ENCODE assay signal across 7 mouse cellular contexts in the genomic region with DNA sequence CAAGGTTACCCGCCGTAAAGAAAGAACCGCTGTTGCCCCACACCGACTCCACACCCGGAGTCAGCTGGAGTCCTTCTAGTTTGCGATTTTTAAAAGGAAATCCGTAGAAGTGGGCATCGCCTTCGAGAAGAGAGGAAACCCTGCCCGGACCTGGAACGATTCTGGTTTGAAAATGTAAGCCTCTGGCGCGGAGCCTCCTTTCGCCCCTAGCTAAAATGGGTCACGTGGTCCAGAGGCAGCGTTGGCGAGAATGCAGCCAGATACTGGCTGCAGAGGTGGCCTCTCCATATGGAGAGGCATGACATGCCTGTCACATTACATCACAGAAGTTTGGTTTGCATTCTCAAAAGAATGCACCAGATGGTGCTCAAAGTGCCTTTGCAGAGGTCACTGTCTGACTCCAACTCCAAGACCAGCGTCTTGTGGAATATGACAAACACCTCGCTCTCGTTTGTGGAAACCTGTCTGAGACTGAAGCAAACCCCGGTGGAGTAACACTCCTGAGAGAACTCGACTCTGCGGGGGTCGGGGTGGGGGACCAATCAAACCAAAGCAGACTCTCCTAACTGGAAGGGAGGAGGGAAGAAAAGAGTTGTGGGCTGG.
DNase-seq lines count a peak whose midpoint lies in the region; ATAC-seq lines count a peak whose summit lies in the region.

No protein-coding gene starts in this region.

- no peaks in the 10 kb centered on the region for H3K36me3 ChIP-seq in forebrain, embryonic 11.5 days (ENCODE audit: control insufficient read depth, insufficient read depth, low read length)
- H3K36me3 ChIP-seq in macrophage (ENCODE audit: inconsistent target): no peaks in the 10 kb centered on the region

- peak; percentile 62 for ATAC-seq in forebrain, embryonic 11.5 days (replicated peaks; ENCODE audit: low FRiP score)
- ATAC-seq in hematopoietic stem cell, adult 5-6 weeks (replicated peaks in 1 of 2; ENCODE audit: insufficient read depth in 1 of 2, low FRiP score in 2 of 2, low TSS enrichment in 1 of 2, low read depth in 1 of 2, poor library complexity in 2 of 2, severe bottlenecking in 2 of 2): peak; percentile 28 to 54

- no peaks in the 10 kb centered on the region for H3K27me3 ChIP-seq in forebrain, embryonic 11.5 days (ENCODE audit: control insufficient read depth, insufficient read depth, low read length)

- 0 out of 2 replicates have a peak, but pooled peaks cover 3% of the 10 kb centered on the region for H3K4me1 ChIP-seq in forebrain, embryonic 11.5 days (replicated peaks; ENCODE audit: control insufficient read depth, insufficient read depth, low read length)

- peak overlapping the region; percentile 54 for H3K4me3 ChIP-seq in forebrain, embryonic 11.5 days (ENCODE audit: low read depth, low read length)
- peak overlapping the region; percentile 74 for H3K4me3 ChIP-seq in macrophage (ENCODE audit: inconsistent target)

- no peak overlapping the region for H3K27ac ChIP-seq in forebrain, embryonic 11.5 days (ENCODE audit: low read depth, low read length)
- H3K27ac ChIP-seq in macrophage: peak overlapping the region; percentile 14; the same call in 1 of the 2 replicates

- no peaks in the 10 kb centered on the region for H3K9me3 ChIP-seq in forebrain, embryonic 11.5 days (ENCODE audit: control insufficient read depth, low read length)

- peak; percentile 88 for DNase-seq in NIH3T3 (ENCODE audit: low read depth)
- DNase-seq in c-Kit-positive CD71-positive TER-119-positive erythroid progenitor cells, embryonic 14.5 days (ENCODE audit: low spot score): peak; percentile 71
- DNase-seq in forebrain, embryonic 11.5 days (ENCODE audit: low spot score): peak; percentile 80
- DNase-seq in left cerebral cortex, adult 8-10 months (ENCODE audit: low spot score in 2 of 2): peak; percentile 51 to 57
- peak; percentile 61 to 70 for DNase-seq in right cerebral cortex, adult 2 months (ENCODE audit: low spot score in 2 of 2)

- no peaks in the 10 kb centered on the region for H3K79me2 ChIP-seq in macrophage (ENCODE audit: inconsistent target)

- peak overlapping the region; percentile 60 for H3K9ac ChIP-seq in forebrain, embryonic 11.5 days (ENCODE audit: low read length)

- peak overlapping the region; percentile 63 for H3K4me2 ChIP-seq in forebrain, embryonic 11.5 days (ENCODE audit: low read depth, low read length, severe bottlenecking)

- WGBS in forebrain, embryonic 11.5 days: under 1% methylated on average over 24 of the region's 24 CpGs
- WGBS in macrophage (ENCODE audit: missing documents): 3% methylated on average over 24 of the region's 24 CpGs
